Mouse (Mus musculus) liver, embryonic 14.5 days (tissue): Measurements from ENCODE around the gene Bcr.

Experiments used
- CTCF ChIP-seq: IDR thresholded peaks from 2 replicates; pipeline ENCODE4 v1.5.1; 2016; ENCODE audit warnings: antibody characterized with exemption, low read depth, control low read depth
- EP300 ChIP-seq: IDR thresholded peaks from 2 replicates; pipeline ENCODE4 v1.6.1; 2016; ENCODE audit warnings: antibody characterized with exemption, low read depth

- TF ChIP-seq CTCF (no peak), EP300 (no peak)
These were observed 28.9 kb upstream of the Bcr start for GRCm38 (mm10) chr10:75031345-75032114.
